Mouse (Mus musculus) cortical plate, adult 2 months (tissue): ENCODE results near the gene Ddx24.
"Not testable (repeated sequence)": the region's sequence is repeated elsewhere in the genome, so short reads cannot be mapped to it uniquely, and the experiment has no call there.

Experiments
- CTCF ChIP-seq: fragments of 200-500 bp; IDR thresholded peaks from 2 replicates; pipeline ENCODE4 v1.5.1; 2011; ENCODE audit warnings: mild to moderate bottlenecking, control low read depth, low read length; ENCODE audit not compliant: insufficient read depth; ENCODE audit errors: extremely low read depth
- POLR2A ChIP-seq: fragments of 200-500 bp; IDR thresholded peaks from 2 replicates; pipeline ENCODE4 v1.6.1; 2011; ENCODE audit warnings: mild to moderate bottlenecking, low read length, control low read depth; ENCODE audit not compliant: insufficient read depth; ENCODE audit errors: extremely low read depth

- TF ChIP-seq POLR2A, CTCF: not testable (repeated sequence)
These were observed 18.6 kb upstream of the Ddx24 start for GRCm38 (mm10) chr12:103444261-103444660.
